Mouse (Mus musculus) ovary, postnatal 14 days (tissue): ENCODE data around the gene Zswim1.
A peak's percentile ranks its signal among the peaks of the same experiment; 100 is the strongest.
"Not testable (repeated sequence)": the region's sequence is repeated elsewhere in the genome, so short reads cannot be mapped to it uniquely, and the experiment has no call there.

Experiments
- DNase-seq: peaks from one replicate; pipeline ENCODE4 v3.0.0; 2022; ENCODE audit warnings: low spot score

Gene Zswim1

DNA sequence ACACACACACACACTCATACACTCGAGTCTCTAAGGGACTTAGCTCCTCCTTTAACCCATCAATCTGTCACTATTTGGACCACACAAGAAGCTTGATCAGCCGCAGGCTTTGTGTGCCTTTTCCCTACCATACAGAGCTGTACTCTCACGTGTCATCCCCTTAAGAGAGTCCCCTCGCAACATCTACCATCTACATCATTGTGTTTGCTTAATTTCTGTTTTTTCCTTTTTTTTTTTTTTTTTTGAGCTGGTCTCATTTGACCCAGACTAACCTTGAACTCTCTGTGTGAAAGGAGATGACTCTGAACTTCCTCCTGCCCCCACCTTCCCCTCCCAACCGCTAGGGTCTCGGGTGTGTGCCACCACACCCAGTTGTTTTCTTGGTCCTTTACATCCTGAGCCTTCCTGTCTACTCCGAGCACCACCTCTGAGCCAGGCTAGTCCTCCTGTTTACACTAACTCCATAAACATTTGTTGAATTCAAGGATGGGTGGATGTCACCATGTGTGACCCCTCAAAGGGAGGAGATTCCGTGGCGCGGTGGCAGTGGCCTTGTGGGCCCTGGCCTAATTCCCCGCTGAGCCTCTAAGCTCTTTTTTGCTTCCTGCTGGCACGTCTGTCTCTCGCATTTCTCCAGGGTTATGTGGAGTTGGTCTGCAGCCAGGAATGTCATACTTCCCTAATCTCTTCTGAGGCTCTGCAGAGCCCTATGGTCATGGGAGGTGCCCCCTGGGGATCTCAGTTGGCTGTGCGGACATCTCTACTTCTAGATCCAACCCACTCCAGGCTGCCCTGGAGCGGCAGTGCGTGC, 44.5 kb downstream of the Zswim1 start:
- peak; percentile 46 for DNase-seq

DNA sequence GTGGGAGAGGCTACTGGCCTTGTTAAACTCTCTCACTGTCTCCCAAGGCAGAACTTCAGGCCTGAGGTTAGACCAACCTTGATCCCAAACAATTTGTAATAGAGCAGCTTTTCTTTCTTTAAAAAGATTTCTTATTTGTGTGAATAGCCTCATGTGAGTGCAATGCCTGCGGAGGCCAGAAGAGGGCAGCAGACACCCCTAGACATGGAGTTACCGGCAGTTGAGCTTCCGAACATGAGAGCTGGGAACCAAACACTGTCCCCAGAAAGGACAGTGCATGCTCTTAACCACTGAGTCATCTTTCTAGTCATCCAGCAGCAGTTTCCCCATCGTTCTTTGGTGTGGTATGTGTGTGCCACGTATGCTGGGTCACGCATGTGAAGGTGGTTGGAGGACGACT, 45.1 kb downstream of the Zswim1 start:
- DNase-seq = no peak

DNA sequence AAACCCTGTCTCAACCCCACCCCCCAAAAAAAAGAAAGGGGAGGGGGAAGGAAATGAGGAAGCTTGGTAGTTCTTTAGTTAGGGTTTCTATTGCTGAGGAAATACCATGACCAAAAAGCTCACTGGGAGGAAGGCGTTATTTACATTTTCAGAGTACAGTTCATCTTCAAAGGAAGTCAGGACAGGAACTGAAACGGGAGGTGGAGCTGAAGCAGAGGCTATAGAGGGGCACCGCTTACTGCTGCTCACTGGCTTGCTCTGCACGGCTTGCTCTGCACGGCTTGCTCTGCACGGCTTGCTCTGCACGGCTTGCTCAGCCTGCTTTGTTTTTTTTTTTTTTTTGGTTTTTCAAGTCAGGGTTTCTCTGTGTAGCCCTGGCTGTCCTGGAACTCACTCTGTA, 46.0 kb downstream of the Zswim1 start:
- no peak for DNase-seq

DNA sequence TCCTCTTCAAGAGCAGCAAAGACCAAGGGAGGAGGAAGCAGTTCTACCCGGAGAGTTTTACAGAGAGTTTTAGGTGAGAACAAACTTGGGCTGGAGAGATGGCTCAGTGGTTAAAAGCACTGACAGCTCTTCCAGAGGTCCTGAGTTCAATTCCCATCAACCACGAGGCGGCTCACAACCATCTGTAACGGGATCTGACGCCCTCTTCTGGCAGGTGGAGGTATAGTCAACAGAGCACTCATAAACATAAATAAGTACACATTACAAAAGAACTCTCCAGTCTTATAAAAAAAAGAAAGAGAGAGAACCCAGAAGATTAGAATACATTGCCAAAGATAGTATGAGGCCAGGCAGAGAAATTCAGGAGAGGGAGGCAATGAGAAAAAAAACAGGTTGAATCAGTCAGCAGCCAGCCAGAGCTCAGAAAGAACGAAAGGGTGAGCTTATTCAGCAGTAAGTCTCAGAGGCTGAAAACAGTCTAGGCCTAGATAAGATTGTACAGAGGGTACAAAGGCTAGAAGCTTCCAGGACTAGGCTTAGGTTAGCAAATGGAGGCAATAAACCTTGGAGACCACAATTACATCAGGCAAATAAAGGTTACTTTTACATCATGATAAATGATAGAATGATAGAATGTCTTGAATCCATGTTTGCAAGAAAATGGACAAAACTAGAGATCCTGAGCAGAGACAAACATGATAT, 49.3 kb downstream of the Zswim1 start:
- DNase-seq = no peak

DNA sequence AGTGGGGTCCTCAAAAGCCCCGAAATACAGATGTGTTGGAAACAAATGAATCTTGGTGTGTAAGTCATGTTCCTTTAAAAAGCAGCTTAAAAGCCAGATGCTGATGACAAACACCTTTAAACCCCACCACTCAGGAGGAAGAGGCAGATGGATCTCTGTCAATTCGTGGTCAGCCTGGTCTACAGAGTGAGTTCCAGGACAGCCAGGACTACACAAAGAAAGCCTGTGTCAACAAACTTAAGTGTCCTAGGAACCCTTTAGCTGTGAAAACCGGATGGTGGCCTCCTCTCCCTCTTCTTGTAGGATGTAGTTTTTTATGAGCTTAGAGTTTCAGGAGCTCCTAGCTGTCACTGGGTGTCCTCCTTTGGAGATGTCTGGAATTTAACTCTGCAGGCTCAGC, 51.1 kb downstream of the Zswim1 start:
- DNase-seq = no peak

DNA sequence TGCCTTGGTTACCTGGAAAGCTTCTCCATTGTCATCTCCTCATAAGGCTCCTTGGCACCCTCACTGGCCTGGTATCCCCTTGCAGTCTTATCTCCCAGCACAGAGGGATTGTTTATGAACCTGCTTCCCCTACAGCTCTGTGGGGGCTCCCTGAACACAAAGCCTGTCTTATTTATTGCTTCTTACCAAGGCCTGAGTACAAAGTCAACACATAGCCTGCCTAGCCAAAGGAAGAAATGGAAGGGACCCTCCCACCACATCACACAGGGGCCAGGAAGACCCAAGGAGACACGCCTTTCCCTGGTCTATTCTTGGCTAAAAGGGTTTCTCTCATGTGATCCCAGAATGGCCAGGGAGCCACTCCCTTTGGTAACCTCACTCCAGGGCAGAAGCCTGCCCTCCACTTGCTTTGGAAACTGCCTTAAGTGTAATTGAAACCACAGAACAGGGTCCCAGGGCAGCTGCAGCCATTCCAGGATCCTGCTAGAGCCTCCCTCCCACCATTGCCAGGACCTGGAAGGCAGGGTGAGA, 51.8 kb downstream of the Zswim1 start:
- DNase-seq = no peak

DNA sequence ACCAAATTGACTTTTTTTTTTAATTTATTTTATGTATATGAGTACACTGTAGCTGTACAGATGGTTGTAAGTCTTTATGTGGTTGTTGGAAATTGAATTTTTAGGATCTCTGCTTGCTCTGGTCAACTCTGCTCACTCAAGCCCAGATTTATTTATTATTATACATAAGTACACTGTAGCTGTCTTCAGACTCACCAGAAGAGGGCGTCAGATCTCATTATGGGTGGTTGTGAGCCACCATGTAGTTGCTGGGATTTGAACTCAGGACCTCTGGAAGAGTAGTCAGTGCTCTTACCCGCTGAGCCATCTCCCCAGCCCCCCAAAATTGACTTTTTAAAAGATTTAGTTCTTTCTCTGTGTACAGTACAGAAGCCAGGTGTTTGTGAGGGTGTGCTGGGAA, 53.2 kb downstream of the Zswim1 start:
- DNase-seq = not testable (repeated sequence)
